Mouse (Mus musculus): Measurements from ENCODE around the gene Zscan12. TPM values are rescaled to one million over a fixed set of nuclear protein-coding genes. Genes with fewer than 3 reads are reported as not detected.

Zscan12 gene
- total RNA-seq, 1 experiment from 2014 or later, result 8.0 TPM

- peak; percentile 93 for DNase-seq
Observed at GRCm38 (mm10) chr13:21402287-21402846, 39.7 kb downstream of the Zscan12 start, which contains the start of gene Zkscan3. Gene Zkscan3, minus strand, starts transcription at chr13:21402755.

- DNase-seq, result no peak
Observed at GRCm38 (mm10) chr13:21402848-21403247, 40.2 kb downstream of the Zscan12 start.

- DNase-seq, result no peak
Observed at GRCm38 (mm10) chr13:21407341-21407740, 44.7 kb downstream of the Zscan12 start.

GRCm38 (mm10) chr13:21407969-21408804 is 45.6 kb downstream of the Zscan12 start:
- DNase-seq, result peak; percentile 90

GRCm38 (mm10) chr13:21408805-21409459 is 46.3 kb downstream of the Zscan12 start:
- DNase-seq, result no peak

GRCm38 (mm10) chr13:21414231-21415212 is 51.9 kb downstream of the Zscan12 start:
- DNase-seq, result no peak

- no peak for DNase-seq
Observed at GRCm38 (mm10) chr13:21415266-21415665, 52.6 kb downstream of the Zscan12 start.

GRCm38 (mm10) chr13:21415750-21416149 is 53.1 kb downstream of the Zscan12 start:
- no peak for DNase-seq

- no peak for DNase-seq
Observed at GRCm38 (mm10) chr13:21417298-21418010, 54.8 kb downstream of the Zscan12 start.

- no peak for DNase-seq
Observed at GRCm38 (mm10) chr13:21418865-21419264, 56.2 kb downstream of the Zscan12 start.

Small RNA genes lying within 50 kb of the gene (microRNA-seq; reads per million reads assigned to microRNA genes)
- gene Mir6942, result 0 reads per million in 2 experiments

Other genes starting within 250 kb of the Zscan12 start
- not detected in 2 replicates for gene Olfr263, start 233.2 kb upstream of the Zscan12 start, total RNA-seq (2021)
- not detected in 2 replicates for gene Olfr1368, start 217.0 kb upstream of the Zscan12 start, total RNA-seq (2021)
- gene Trim27, start 183.4 kb upstream of the Zscan12 start, total RNA-seq (2021), result 51.5 and 56.3 TPM in 2 replicates
- gene Gpx5, start 70.1 kb upstream of the Zscan12 start, total RNA-seq (2021), result not detected in 2 replicates
- not detected in 2 replicates for gene Gpx6, start 50.7 kb upstream of the Zscan12 start, total RNA-seq (2021)
- gene Olfr1367, start 15.9 kb upstream of the Zscan12 start, total RNA-seq (2021), result not detected in 2 replicates
- gene Zkscan3, start 39.9 kb downstream of the Zscan12 start, total RNA-seq (2021), result 57.7 and 64.0 TPM in 2 replicates
- gene Pgbd1, start 78.2 kb downstream of the Zscan12 start, total RNA-seq (2021), result 0.79 and 0.85 TPM in 2 replicates
- 32.2 and 35.4 TPM in 2 replicates for gene Zscan26, start 90.9 kb downstream of the Zscan12 start, total RNA-seq (2021)
- 1.4 and 1.7 TPM in 2 replicates for gene Nkapl, start 105.7 kb downstream of the Zscan12 start, total RNA-seq (2021)
- 2.3 and 3.9 TPM in 2 replicates for gene Zkscan4, start 116.1 kb downstream of the Zscan12 start, total RNA-seq (2021)
- gene Gm10065, start 116.6 kb downstream of the Zscan12 start, total RNA-seq (2021), result not detected in 2 replicates
- gene AK157302, start 132.4 kb downstream of the Zscan12 start, total RNA-seq (2021), result 16.7 and 18.3 TPM in 2 replicates
- gene Gm11273, start 138.6 kb downstream of the Zscan12 start, total RNA-seq (2021), result 174 and 184 TPM in 2 replicates
- gene Zkscan8, start 168.3 kb downstream of the Zscan12 start, total RNA-seq (2021), result 17.4 and 20.4 TPM in 2 replicates
- not detected in 2 replicates for gene Olfr1366, start 180.0 kb downstream of the Zscan12 start, total RNA-seq (2021)
- not detected in 2 replicates for gene Olfr1535, start 197.1 kb downstream of the Zscan12 start, total RNA-seq (2021)
- gene Olfr1364, start 218.9 kb downstream of the Zscan12 start, total RNA-seq (2021), result not detected in 2 replicates